Mouse (Mus musculus) liver, embryonic 14.5 days (tissue): ENCODE measurements around the gene Panx2. TPM values are rescaled to one million over a fixed set of nuclear protein-coding genes. Genes with fewer than 3 reads are reported as not detected.

Source experiments
- ATAC-seq: fragments of 200-750 bp; cut with Nextera tagmentation; 2 replicates; pipeline ENCODE4 v1.8.0; 2017; ENCODE audit warnings: moderate number of reproducible peaks, mild to moderate bottlenecking, moderate library complexity; ENCODE audit not compliant: insufficient read depth
- DNase-seq, 3 experiments: peaks; one replicate each; pipeline ENCODE4 v3.0.0-alpha.2; 2012 to 2013; ENCODE audit warnings: low read depth in 3 of 3, low spot score in 3 of 3
- H3K27ac ChIP-seq: fragments of 300-500 bp; sonication (generic); 2 replicates; pipeline ENCODE4 v1.5.1; 2014; ENCODE audit warnings: moderate library complexity, mild to moderate bottlenecking, control low read depth, inconsistent platforms
- H3K27me3 ChIP-seq: fragments of 300-500 bp; sonication (generic); 2 replicates; pipeline ENCODE4 v1.6.1; 2014; ENCODE audit warnings: mild to moderate bottlenecking, low read length, moderate library complexity; ENCODE audit not compliant: control insufficient read depth, insufficient read depth
- H3K36me3 ChIP-seq: fragments of 300-500 bp; sonication (generic); replicated peaks from 2 replicates; pipeline ENCODE4 v1.6.1; 2014; ENCODE audit warnings: low read depth; ENCODE audit not compliant: control insufficient read depth, insufficient read depth
- H3K4me1 ChIP-seq, 2 experiments: fragments of 200-500 bp in 1 of 2; fragments of 300-500 bp in 1 of 2; sonication (generic) in 1 of 2; replicated peaks; 2 replicates each; pipeline ENCODE4 v1.6.1; 2012 to 2014; ENCODE audit warnings: antibody characterized with exemption in 1 of 2, inconsistent platforms in 1 of 2, low read length in 1 of 2; ENCODE audit not compliant: control insufficient read depth in 2 of 2, insufficient read depth in 2 of 2
- H3K4me2 ChIP-seq: fragments of 300-500 bp; sonication (generic); 2 replicates; pipeline ENCODE4 v1.6.1; 2014; ENCODE audit warnings: low read depth, mild to moderate bottlenecking, control low read depth, moderate library complexity
- H3K4me3 ChIP-seq, 2 experiments: fragments of 200-500 bp in 1 of 2; fragments of 300-500 bp in 1 of 2; sonication (generic) in 1 of 2; 2 replicates each; pipeline ENCODE4 v1.5.1; 2012 to 2014; ENCODE audit warnings: low read depth in 2 of 2, low read length in 2 of 2, mild to moderate bottlenecking in 2 of 2, control low read depth in 1 of 2, inconsistent platforms in 1 of 2, moderate library complexity in 1 of 2; ENCODE audit not compliant: insufficient read depth in 1 of 2
- H3K9ac ChIP-seq: fragments of 300-500 bp; sonication (generic); replicated peaks from 2 replicates; pipeline ENCODE4 v1.6.1; 2014; ENCODE audit warnings: mild to moderate bottlenecking, control low read depth, moderate library complexity
- H3K9me3 ChIP-seq: fragments of 300-500 bp; sonication (generic); 2 replicates; pipeline ENCODE4 v1.6.1; 2016; ENCODE audit warnings: low read length, mixed read lengths; ENCODE audit not compliant: control insufficient read depth
- CTCF ChIP-seq: IDR thresholded peaks from 2 replicates; pipeline ENCODE4 v1.5.1; 2016; ENCODE audit warnings: antibody characterized with exemption, low read depth, control low read depth
- EP300 ChIP-seq: IDR thresholded peaks from 2 replicates; pipeline ENCODE4 v1.6.1; 2016; ENCODE audit warnings: antibody characterized with exemption, low read depth
- WGBS: fragments of 180-500 bp; shearing (Covaris S2); extraction: QIAGEN DNeasy Blood & Tissue Kit; methylation state at CpG from one replicate; pipeline ENCODE4 v1.1.7; 2014; ENCODE audit not compliant: insufficient replicate concordance; 5-methylcytosine and 5-hydroxymethylcytosine counted together
- polyA plus RNA-seq, 2 experiments: library from polyadenylated mRNA; depleted of rRNA in 1 of 2; stranded (reverse) in 1 of 2; unstranded in 1 of 2; fragments of >200 nt; fragmentation: Nextera tagmentation in 1 of 2; extraction: Ambion mirVana in 1 of 2; gene quantifications; 2 replicates each; pipeline versions ENCODE4 v1.2.1 to v1.2.3; 2012 to 2014

Panx2 gene
- polyA plus RNA-seq, 2 experiments: 0.01 TPM; not detected in 1

- H3K27me3 ChIP-seq: no peaks in the 10 kb centered on the region
- no peak for ATAC-seq
- DNase-seq: no peak
- H3K36me3 ChIP-seq: peaks cover 33% of the 10 kb centered on the region
- H3K27ac ChIP-seq: no peak overlapping the region
- no peak overlapping the region for H3K4me3 ChIP-seq
- TF ChIP-seq CTCF (peak; percentile 31; the same call in 1 of the 2 replicates), EP300 (no peak)
- H3K9me3 ChIP-seq: no peaks in the 10 kb centered on the region
- no peak overlapping the region for H3K9ac ChIP-seq
- H3K4me1 ChIP-seq: peaks cover 4 to 14% of the 10 kb centered on the region in 2 experiments; a peak in 3 of 4 replicates
- H3K4me2 ChIP-seq: no peak overlapping the region
These were observed 58.5 kb downstream of the Panx2 start for GRCm38 (mm10) chr15:89118007-89118406.

- Histone ChIP-seq H3K4me2 (peak within 1 kb of the TSS; percentile 91), H3K4me3 (peak within 1 kb of the TSS; percentile 90 to 95), H3K9me3 (no peaks in the 10 kb centered on the region), H3K27me3 (no peaks in the 10 kb centered on the region), H3K4me1 (peaks cover 13 to 21% of the 10 kb centered on the region in 2 experiments), H3K9ac (peak within 1 kb of the TSS; percentile 89), H3K27ac (peak within 1 kb of the TSS; percentile 59), H3K36me3 (peaks cover 11% of the 10 kb centered on the region)
- DNase-seq (peak; percentile 91 to 93 (median 92)), ATAC-seq (peak; percentile 90)
- no peak for TF ChIP-seq EP300
- TF ChIP-seq CTCF: 0 out of 2 replicates have a peak, but pooled peaks have one; percentile 2
- WGBS: under 1% methylated on average over 47 of the region's 47 CpGs
These were observed 63.3 kb downstream of the Panx2 start, which contains the start of gene Tubgcp6 for GRCm38 (mm10) chr15:89122649-89123366. TSS of gene Tubgcp6 (minus strand) at chr15:89123112.

Other genes with a start within 250 kb of the Panx2 start
- gene Alg12, start 240.4 kb upstream of the Panx2 start, polyA plus RNA-seq (2012; rRNA removed): 4.9 and 5.2 TPM in 2 replicates
- gene Alg12, start 240.4 kb upstream of the Panx2 start, polyA plus RNA-seq (2014; fragmentation: Nextera tagmentation; extraction: Ambion mirVana): 4.9 and 5.9 TPM in 2 replicates
- gene Creld2, start 240.1 kb upstream of the Panx2 start, polyA plus RNA-seq (2012; rRNA removed): 16.2 and 25.4 TPM in 2 replicates
- gene Creld2, start 240.1 kb upstream of the Panx2 start, polyA plus RNA-seq (2014; fragmentation: Nextera tagmentation; extraction: Ambion mirVana): 34.1 and 38.6 TPM in 2 replicates
- 3.1 and 5.0 TPM in 2 replicates for gene Pim3, start 197.5 kb upstream of the Panx2 start, polyA plus RNA-seq (2012; rRNA removed)
- gene Pim3, start 197.5 kb upstream of the Panx2 start, polyA plus RNA-seq (2014; fragmentation: Nextera tagmentation; extraction: Ambion mirVana): 8.1 and 8.5 TPM in 2 replicates
- not detected in 2 replicates for gene Ttll8, start 105.3 kb upstream of the Panx2 start, polyA plus RNA-seq (2012; rRNA removed)
- gene Ttll8, start 105.3 kb upstream of the Panx2 start, polyA plus RNA-seq (2014; fragmentation: Nextera tagmentation; extraction: Ambion mirVana): not detected in 2 replicates
- 0.02 TPM in 1 of 2 replicates, not detected in the other for gene Mlc1, start 80.7 kb upstream of the Panx2 start, polyA plus RNA-seq (2012; rRNA removed)
- 0.13 TPM in 1 of 2 replicates, not detected in the other for gene Mlc1, start 80.7 kb upstream of the Panx2 start, polyA plus RNA-seq (2014; fragmentation: Nextera tagmentation; extraction: Ambion mirVana)
- gene Mov10l1, start 76.8 kb upstream of the Panx2 start, polyA plus RNA-seq (2012; rRNA removed): not detected in 2 replicates
- gene Mov10l1, start 76.8 kb upstream of the Panx2 start, polyA plus RNA-seq (2014; fragmentation: Nextera tagmentation; extraction: Ambion mirVana): not detected in 2 replicates
- gene Trabd, start 15.4 kb downstream of the Panx2 start, polyA plus RNA-seq (2012; rRNA removed): 8.3 and 8.4 TPM in 2 replicates
- gene Trabd, start 15.4 kb downstream of the Panx2 start, polyA plus RNA-seq (2014; fragmentation: Nextera tagmentation; extraction: Ambion mirVana): 13.0 and 13.7 TPM in 2 replicates
- gene Selenoo, start 29.4 kb downstream of the Panx2 start, polyA plus RNA-seq (2012; rRNA removed): 8.9 TPM in 2 replicates
- 7.4 and 9.0 TPM in 2 replicates for gene Selenoo, start 29.4 kb downstream of the Panx2 start, polyA plus RNA-seq (2014; fragmentation: Nextera tagmentation; extraction: Ambion mirVana)
- 12.0 and 13.6 TPM in 2 replicates for gene Tubgcp6, start 63.4 kb downstream of the Panx2 start, polyA plus RNA-seq (2012; rRNA removed)
- 6.3 and 7.7 TPM in 2 replicates for gene Tubgcp6, start 63.4 kb downstream of the Panx2 start, polyA plus RNA-seq (2014; fragmentation: Nextera tagmentation; extraction: Ambion mirVana)
- gene Hdac10, start 69.0 kb downstream of the Panx2 start, polyA plus RNA-seq (2012; rRNA removed): 8.1 and 8.5 TPM in 2 replicates
- gene Hdac10, start 69.0 kb downstream of the Panx2 start, polyA plus RNA-seq (2014; fragmentation: Nextera tagmentation; extraction: Ambion mirVana): 5.3 and 6.3 TPM in 2 replicates
- gene Mapk12, start 81.0 kb downstream of the Panx2 start, polyA plus RNA-seq (2012; rRNA removed): 1.7 and 1.8 TPM in 2 replicates
- 1.1 TPM in 2 replicates for gene Mapk12, start 81.0 kb downstream of the Panx2 start, polyA plus RNA-seq (2014; fragmentation: Nextera tagmentation; extraction: Ambion mirVana)
- 0.84 TPM in 2 replicates for gene Mapk11, start 89.9 kb downstream of the Panx2 start, polyA plus RNA-seq (2012; rRNA removed)
- gene Mapk11, start 89.9 kb downstream of the Panx2 start, polyA plus RNA-seq (2014; fragmentation: Nextera tagmentation; extraction: Ambion mirVana): 0.49 and 0.83 TPM in 2 replicates
- gene Plxnb2, start 121.1 kb downstream of the Panx2 start, polyA plus RNA-seq (2012; rRNA removed): 21.6 and 23.7 TPM in 2 replicates
- 16.4 and 18.3 TPM in 2 replicates for gene Plxnb2, start 121.1 kb downstream of the Panx2 start, polyA plus RNA-seq (2014; fragmentation: Nextera tagmentation; extraction: Ambion mirVana)
- gene Dennd6b, start 136.8 kb downstream of the Panx2 start, polyA plus RNA-seq (2012; rRNA removed): 4.5 TPM in 2 replicates
- gene Dennd6b, start 136.8 kb downstream of the Panx2 start, polyA plus RNA-seq (2014; fragmentation: Nextera tagmentation; extraction: Ambion mirVana): 1.6 and 2.4 TPM in 2 replicates
- 11.6 and 15.3 TPM in 2 replicates for gene Ppp6r2, start 151.8 kb downstream of the Panx2 start, polyA plus RNA-seq (2012; rRNA removed)
- gene Ppp6r2, start 151.8 kb downstream of the Panx2 start, polyA plus RNA-seq (2014; fragmentation: Nextera tagmentation; extraction: Ambion mirVana): 17.7 and 19.5 TPM in 2 replicates